Mouse (Mus musculus) CD4-positive, CD25-positive, alpha-beta regulatory T cell (primary cell): ENCODE data around the gene Fam161b. TPM values are rescaled to one million over a fixed set of nuclear protein-coding genes. Genes with fewer than 3 reads are reported as not detected.

Experiments used
- polyA plus RNA-seq: library from polyadenylated mRNA; unstranded; fragments of 100-300 nt; shearing (Covaris generic); gene quantifications from one replicate; pipeline ENCODE4 v1.2.1, GENCODE M21; 2017

Fam161b gene
- polyA plus RNA-seq: 0.84 TPM

GRCm38 (mm10) chr12:84361555-84362489 lies at the start of gene Fam161b, which contains the start of gene Coq6:
Gene Fam161b (minus strand): TSS chr12:84361833.
Gene Coq6 (plus strand): TSS chr12:84361657.

GRCm38 (mm10) chr12:84408819-84409507 lies 47.3 kb upstream of the Fam161b start, which contains the start of the genes Entpd5 and Bbof1:
Gene Entpd5 (minus strand): TSS chr12:84409029.
Gene Bbof1 (plus strand): TSS chr12:84409071.

GRCm38 (mm10) chr12:84316721-84317621 lies 44.7 kb downstream of the Fam161b start, which contains the start of gene Zfp410:
Gene Zfp410 (plus strand): TSS chr12:84316852.

Other genes starting within 250 kb of the Fam161b start
- gene Dnal1, start 247.5 kb downstream of the Fam161b start, polyA plus RNA-seq: 0.37 TPM
- 0.14 TPM for gene Pnma1, start 213.3 kb downstream of the Fam161b start, polyA plus RNA-seq
- gene Elmsan1, start 143.0 kb downstream of the Fam161b start, polyA plus RNA-seq: 23.7 TPM
- 33.3 TPM for gene Ptgr2, start 76.6 kb downstream of the Fam161b start, polyA plus RNA-seq
- gene Zfp410, start 45.0 kb downstream of the Fam161b start, polyA plus RNA-seq: 61.4 TPM
- gene Coq6, start 176 bp downstream of the Fam161b start, polyA plus RNA-seq: 26.4 TPM
- gene Entpd5, start 47.2 kb upstream of the Fam161b start, polyA plus RNA-seq: 43.0 TPM
- gene Bbof1, start 47.2 kb upstream of the Fam161b start, polyA plus RNA-seq: 1.4 TPM
- gene Rnf113a2, start 55.4 kb upstream of the Fam161b start, polyA plus RNA-seq: 32.0 TPM
- gene Aldh6a1, start 89.2 kb upstream of the Fam161b start, polyA plus RNA-seq: 20.4 TPM
- 21.1 TPM for gene Lin52, start 89.6 kb upstream of the Fam161b start, polyA plus RNA-seq
- gene Vsx2, start 207.9 kb upstream of the Fam161b start, polyA plus RNA-seq: not detected